Mouse (Mus musculus) thymus, adult 2 months (tissue): ENCODE measurements around the gene Wnt10a. TPM values are rescaled to one million over a fixed set of nuclear protein-coding genes. Genes with fewer than 3 reads are reported as not detected.

Experiments used
- DNase-seq: peaks from one replicate; pipeline ENCODE4 v3.0.0; 2021
- H3K27ac ChIP-seq: fragments of 200-500 bp; 2 replicates; pipeline ENCODE4 v1.5.1; 2012; ENCODE audit warnings: low read length, control low read depth; ENCODE audit not compliant: control insufficient read depth, insufficient read depth
- H3K27me3 ChIP-seq: fragments of 200-500 bp; 2 replicates; pipeline ENCODE4 v1.6.1; 2012; ENCODE audit warnings: mild to moderate bottlenecking, low read length, moderate library complexity, mixed read lengths; ENCODE audit not compliant: control insufficient read depth, insufficient read depth
- H3K36me3 ChIP-seq: fragments of 200-500 bp; 2 replicates; pipeline ENCODE4 v1.6.1; 2012; ENCODE audit warnings: mild to moderate bottlenecking, low read length, moderate library complexity; ENCODE audit not compliant: control insufficient read depth, insufficient read depth
- H3K4me1 ChIP-seq: fragments of 200-500 bp; replicated peaks from 2 replicates; pipeline ENCODE4 v1.6.1; 2012; ENCODE audit warnings: low read length; ENCODE audit not compliant: control insufficient read depth, insufficient read depth
- H3K4me3 ChIP-seq: fragments of 200-500 bp; 2 replicates; pipeline ENCODE4 v1.5.1; 2012; ENCODE audit warnings: mild to moderate bottlenecking, low read length, control low read depth, moderate library complexity; ENCODE audit not compliant: control insufficient read depth, insufficient read depth
- CTCF ChIP-seq: fragments of 200-500 bp; IDR thresholded peaks from 2 replicates; pipeline ENCODE4 v1.5.1; 2012; ENCODE audit warnings: mild to moderate bottlenecking, control low read depth, low read length, moderate library complexity, borderline replicate concordance; ENCODE audit not compliant: control insufficient read depth, poor library complexity, insufficient read depth; ENCODE audit errors: extremely low read depth
- POLR2A ChIP-seq: fragments of 200-500 bp; IDR thresholded peaks from 2 replicates; pipeline ENCODE4 v1.6.1; 2012; ENCODE audit warnings: mild to moderate bottlenecking, low read length, control low read depth, moderate library complexity; ENCODE audit not compliant: control insufficient read depth, poor library complexity, insufficient read depth; ENCODE audit errors: extremely low read depth
- WGBS: fragments of 180-500 bp; shearing (Covaris S2); methylation state at CpG from one replicate; pipeline ENCODE4 v1.1.7; 2018; 5-methylcytosine and 5-hydroxymethylcytosine counted together
- polyA plus RNA-seq: library from polyadenylated mRNA; depleted of rRNA; stranded (reverse); fragments of >200 nt; gene quantifications from 2 replicates; pipeline ENCODE4 v1.2.3, GENCODE M21; 2012

Gene Wnt10a
- polyA plus RNA-seq, 1 experiment = 5.3 TPM

- Histone ChIP-seq H3K27ac (no peak overlapping the region), H3K27me3 (no peaks in the 10 kb centered on the region), H3K4me3 (no peak overlapping the region), H3K36me3 (no peaks in the 10 kb centered on the region), H3K4me1 (peaks cover 13% of the 10 kb centered on the region)
- TF ChIP-seq CTCF (no peak), POLR2A (no peak)
- no peak for DNase-seq
- WGBS = 55% methylated on average over 8 of the region's 8 CpGs
Measured at GRCm38 (mm10) chr1:74753266-74753974, 37.9 kb upstream of the Wnt10a start.

DNA sequence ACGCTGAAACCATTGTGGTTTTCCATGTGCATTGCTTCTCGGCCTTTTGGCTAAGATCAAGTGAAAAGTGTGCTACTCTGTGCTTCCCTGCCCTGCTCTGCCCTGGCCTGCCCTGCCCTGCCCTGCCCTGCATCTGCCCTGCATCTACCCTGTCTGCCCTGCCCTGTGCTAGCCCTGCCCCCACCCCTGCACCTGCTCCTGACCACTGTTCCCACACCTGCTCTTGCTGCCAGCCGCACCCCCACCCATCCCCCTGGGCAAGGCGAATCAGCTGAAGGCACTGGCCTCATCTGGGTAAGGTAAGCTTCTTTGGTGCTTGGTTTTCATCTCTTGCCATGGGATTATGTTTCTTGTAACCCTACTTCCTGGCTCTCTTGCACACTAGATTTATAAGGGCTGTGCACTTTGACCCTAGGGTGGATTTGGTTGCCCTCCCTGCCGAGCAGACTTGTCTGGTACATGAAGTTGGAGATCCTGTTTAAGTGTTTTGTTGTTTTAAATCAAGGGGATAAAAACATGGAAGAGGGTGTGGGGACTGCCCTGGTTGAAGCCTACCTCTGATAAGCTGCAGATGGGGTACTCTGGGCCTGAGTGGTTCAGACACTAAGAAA, 37.0 kb upstream of the Wnt10a start:
- WGBS = 6% methylated on average over 5 of the region's 5 CpGs
- no peak overlapping the region for H3K4me3 ChIP-seq
- H3K36me3 ChIP-seq = no peaks in the 10 kb centered on the region
- H3K27me3 ChIP-seq = no peaks in the 10 kb centered on the region
- no peak overlapping the region for H3K27ac ChIP-seq
- H3K4me1 ChIP-seq = peaks cover 13% of the 10 kb centered on the region
- TF ChIP-seq CTCF (no peak), POLR2A (no peak)
- peak; percentile 28 for DNase-seq

- Histone ChIP-seq H3K27ac (no peak overlapping the region), H3K4me1 (no peaks in the 10 kb centered on the region), H3K36me3 (no peaks in the 10 kb centered on the region), H3K27me3 (no peaks in the 10 kb centered on the region), H3K4me3 (no peak overlapping the region)
- no peak for DNase-seq
- 41% methylated on average over 4 of the region's 4 CpGs for WGBS
- no peak for TF ChIP-seq CTCF
- no peak for TF ChIP-seq POLR2A
Measured at GRCm38 (mm10) chr1:74759773-74760172, 31.5 kb upstream of the Wnt10a start.

DNA sequence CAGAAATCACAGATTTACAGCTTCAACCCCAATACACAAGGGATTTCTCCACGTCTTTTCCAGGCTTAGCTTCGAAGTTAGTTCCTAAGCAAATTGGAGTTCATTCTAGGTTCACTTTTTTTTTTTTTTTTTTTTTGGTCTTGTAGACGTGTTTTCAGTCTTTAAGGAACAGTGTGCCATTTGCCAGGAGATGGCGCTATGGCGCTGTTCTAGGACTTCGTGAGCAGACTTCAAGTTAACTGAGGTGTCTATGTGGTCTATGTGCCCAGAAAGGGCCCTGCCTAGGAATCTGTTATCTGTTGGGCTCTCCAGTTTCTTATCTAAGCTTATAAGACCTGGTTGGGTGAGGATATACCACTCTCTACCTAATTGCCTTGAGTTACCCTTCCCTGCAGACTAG, 28.2 kb upstream of the Wnt10a start:
- H3K4me1 ChIP-seq = no peaks in the 10 kb centered on the region
- TF ChIP-seq CTCF = no peak
- TF ChIP-seq POLR2A = no peak
- WGBS = 3% methylated on average over 6 of the region's 6 CpGs
- peak; percentile 56 for DNase-seq
- no peaks in the 10 kb centered on the region for H3K27me3 ChIP-seq
- no peaks in the 10 kb centered on the region for H3K36me3 ChIP-seq
- no peak overlapping the region for H3K27ac ChIP-seq
- no peak overlapping the region for H3K4me3 ChIP-seq

- Histone ChIP-seq H3K27ac (no peak overlapping the region), H3K4me3 (no peak overlapping the region), H3K36me3 (no peaks in the 10 kb centered on the region), H3K4me1 (peaks cover 10% of the 10 kb centered on the region; the same call in 1 of the 2 replicates), H3K27me3 (peaks cover 17% of the 10 kb centered on the region)
- TF ChIP-seq CTCF = no peak
- no peak for TF ChIP-seq POLR2A
- WGBS = 7% methylated on average over 35 of the region's 35 CpGs
- no peak for DNase-seq
Measured at GRCm38 (mm10) chr1:74770727-74771466, 20.4 kb upstream of the Wnt10a start.

- no peaks in the 10 kb centered on the region for H3K36me3 ChIP-seq
- no peak for TF ChIP-seq CTCF
- no peak for TF ChIP-seq POLR2A
- 3% methylated on average over 15 of the region's 26 CpGs for WGBS
- no peak overlapping the region for H3K4me3 ChIP-seq
- no peak overlapping the region for H3K27ac ChIP-seq
- peaks cover 10% of the 10 kb centered on the region; the same call in 1 of the 2 replicates for H3K4me1 ChIP-seq
- H3K27me3 ChIP-seq = peaks cover 17% of the 10 kb centered on the region
- DNase-seq = no peak
Measured at GRCm38 (mm10) chr1:74771467-74771844, 19.9 kb upstream of the Wnt10a start.

- Histone ChIP-seq H3K27me3 (peaks cover 17% of the 10 kb centered on the region), H3K36me3 (no peaks in the 10 kb centered on the region), H3K4me3 (no peak within 1 kb of the TSS), H3K4me1 (peaks cover 10% of the 10 kb centered on the region; the same call in 1 of the 2 replicates), H3K27ac (no peak within 1 kb of the TSS)
- no peak for TF ChIP-seq POLR2A
- no peak for TF ChIP-seq CTCF
- 0% methylated on average over 2 of the region's 8 CpGs for WGBS
- DNase-seq = no peak
Measured at GRCm38 (mm10) chr1:74771845-74771930, 19.6 kb upstream of the Wnt10a start, which contains the start of gene Wnt6. Wnt6 (plus strand) TSS chr1:74771892.
